Mouse (Mus musculus) telencephalon, adult 2 months (tissue): ENCODE measurements at regions not wholly inside any gene's neighbourhood (a gene's known extent, or its start where the extent isn't known, plus 50 kb on each side); places are given as distances from the start of the nearest gene placed in this dataset.
A peak's percentile ranks its signal among the peaks of the same experiment; 100 is the strongest.
"Not testable (repeated sequence)": the region's sequence is repeated elsewhere in the genome, so short reads cannot be mapped to it uniquely, and the experiment has no call there.

Experiments
- DNase-seq: peaks from one replicate; pipeline ENCODE4 v3.0.0-alpha.2; 2011; ENCODE audit warnings: low read depth, low spot score

DNA sequence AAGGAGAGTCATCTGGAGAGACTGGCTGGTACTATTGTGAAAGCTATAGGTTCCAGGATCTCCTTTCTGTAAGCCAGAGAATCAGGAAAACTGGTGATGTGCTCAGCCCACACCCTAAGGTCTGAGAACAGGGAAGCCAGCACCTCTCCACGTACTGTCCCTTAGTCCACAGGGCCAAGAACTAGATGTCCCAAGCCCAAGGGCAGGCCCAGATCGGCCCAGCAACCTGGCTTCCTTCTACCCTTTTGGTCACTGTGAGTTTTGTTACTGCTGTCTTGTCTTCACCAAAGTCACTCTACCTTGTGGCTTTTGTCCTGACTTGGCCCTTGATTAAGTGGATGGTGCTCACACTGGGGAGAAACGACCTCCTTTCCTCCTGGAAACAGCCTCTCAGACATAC, 107.8 kb upstream of the Spata13 start:
- no peak for DNase-seq

- peak; percentile 32 for DNase-seq
Measured at GRCm38 (mm10) chr14:60526832-60527231, 107.0 kb upstream of the Spata13 start.

- DNase-seq: no peak
Measured at GRCm38 (mm10) chr14:60527951-60528350, 105.8 kb upstream of the Spata13 start.

- no peak for DNase-seq
Measured at GRCm38 (mm10) chr14:60528520-60528919, 105.3 kb upstream of the Spata13 start.

DNA sequence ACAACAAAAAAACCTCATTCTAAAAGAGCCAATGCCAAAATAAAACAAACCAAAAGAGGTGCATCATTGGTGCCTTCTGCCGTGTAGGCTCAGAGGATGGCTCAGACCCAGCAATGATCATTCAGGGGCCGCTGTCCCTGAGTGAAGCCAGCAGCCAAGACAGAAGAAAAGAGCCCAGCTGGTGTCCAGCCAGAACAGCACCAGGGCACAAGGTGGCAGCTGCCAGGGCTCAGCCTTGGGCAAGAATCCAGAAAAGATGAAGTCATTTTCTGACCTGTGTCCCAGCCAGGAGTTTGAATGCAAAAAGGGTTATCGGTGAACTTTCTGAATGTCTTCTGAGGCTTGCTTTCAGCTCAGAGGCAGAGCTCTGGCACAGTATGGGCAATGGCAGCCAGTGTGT, 104.8 kb upstream of the Spata13 start:
- DNase-seq: no peak

- no peak for DNase-seq
Measured at GRCm38 (mm10) chr14:60529646-60530347, 104.0 kb upstream of the Spata13 start.

DNA sequence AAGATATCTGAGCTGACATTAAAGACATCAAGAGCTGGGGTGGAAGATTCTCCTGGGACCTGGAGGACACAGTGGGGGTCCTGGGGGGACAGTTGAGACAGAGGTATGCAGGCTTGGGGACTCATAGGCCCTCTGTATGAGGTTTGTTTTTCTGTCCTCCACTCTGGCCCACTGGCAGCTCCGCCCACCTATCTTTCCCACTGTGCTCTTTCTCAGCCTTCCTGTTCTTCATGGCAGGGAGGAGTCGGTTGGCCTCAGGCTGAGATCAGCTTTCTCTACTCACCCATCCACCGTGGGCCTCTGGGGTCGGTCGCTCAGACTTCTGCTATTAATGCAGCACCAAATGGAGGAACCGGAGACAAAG, 103.5 kb upstream of the Spata13 start:
- DNase-seq: no peak

DNA sequence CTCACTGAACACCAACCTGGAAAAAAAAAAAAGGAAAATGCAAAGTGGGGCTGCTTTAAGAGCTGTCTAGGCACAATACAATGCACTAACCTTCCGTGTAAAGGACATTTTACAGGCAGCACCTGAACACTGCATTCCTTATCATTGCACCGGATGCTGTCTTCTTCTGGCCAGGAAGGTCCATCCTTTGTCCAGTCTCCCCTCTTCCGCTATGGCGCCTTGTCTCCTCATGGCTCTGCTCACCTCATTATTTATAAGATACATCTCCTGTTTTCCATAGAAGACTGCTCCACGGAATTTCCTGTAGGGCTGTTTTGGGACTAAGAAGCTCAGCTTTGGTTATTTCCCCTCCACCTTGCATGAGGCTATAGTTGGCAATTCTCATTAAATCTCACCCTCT, 102.8 kb upstream of the Spata13 start:
- no peak for DNase-seq

- no peak for DNase-seq
Measured at GRCm38 (mm10) chr14:60531766-60532165, 102.0 kb upstream of the Spata13 start.

GRCm38 (mm10) chr14:60533452-60534224, 100.2 kb upstream of the Spata13 start:
- DNase-seq: no peak

- no peak for DNase-seq
Measured at GRCm38 (mm10) chr14:60539040-60539439, 94.8 kb upstream of the Spata13 start.

GRCm38 (mm10) chr14:60540111-60540510, 93.7 kb upstream of the Spata13 start:
- no peak for DNase-seq

DNA sequence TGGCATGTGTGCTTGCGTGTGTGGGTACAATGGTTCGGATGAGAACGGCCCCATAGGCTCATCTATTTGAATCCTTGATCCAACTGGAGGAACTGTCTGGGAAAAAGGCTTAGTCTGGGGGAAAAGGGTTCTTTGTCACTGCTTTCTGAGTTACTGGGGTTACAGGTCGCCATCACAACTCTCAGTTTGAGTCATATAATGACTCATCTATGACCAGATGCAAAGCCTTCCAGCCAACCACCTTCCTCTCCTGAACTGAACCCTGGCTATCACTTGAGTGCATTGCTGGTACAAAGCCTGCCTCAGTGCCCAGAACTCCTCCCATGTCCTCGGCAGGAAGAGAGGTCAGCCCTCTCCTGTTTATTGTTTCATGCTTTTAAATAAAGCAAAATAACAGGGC, 92.2 kb upstream of the Spata13 start:
- no peak for DNase-seq

DNA sequence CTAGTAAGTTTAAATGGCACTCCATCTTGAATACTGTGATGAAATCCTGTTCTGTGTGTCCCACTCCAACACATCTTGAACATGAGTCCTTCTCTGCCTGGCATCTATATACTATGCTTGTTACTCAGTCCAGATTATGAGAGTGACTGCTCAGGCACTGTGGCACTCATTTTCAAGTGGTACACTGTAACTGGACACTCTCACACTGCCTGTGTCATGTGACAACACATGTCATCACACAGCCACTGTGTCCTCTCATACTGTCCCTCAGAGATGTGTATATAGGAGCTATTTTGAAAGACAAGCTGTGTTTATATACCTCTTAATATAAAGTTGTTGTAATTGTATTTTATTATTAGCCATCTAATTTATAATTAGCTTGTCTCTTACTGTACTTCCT, 89.0 kb upstream of the Spata13 start:
- DNase-seq: no peak

GRCm38 (mm10) chr14:60554222-60554740, 79.5 kb upstream of the Spata13 start:
- peak; percentile 93 for DNase-seq

GRCm38 (mm10) chr14:60556541-60556940, 77.3 kb upstream of the Spata13 start:
- no peak for DNase-seq

- DNase-seq: no peak
Measured at GRCm38 (mm10) chr14:60557020-60557419, 76.8 kb upstream of the Spata13 start.

GRCm38 (mm10) chr14:60559376-60559775, 74.4 kb upstream of the Spata13 start:
- no peak for DNase-seq

- no peak for DNase-seq
Measured at GRCm38 (mm10) chr14:60559826-60560529, 73.8 kb upstream of the Spata13 start.

- DNase-seq: no peak
Measured at GRCm38 (mm10) chr14:60576281-60576680, 57.5 kb upstream of the Spata13 start.

DNA sequence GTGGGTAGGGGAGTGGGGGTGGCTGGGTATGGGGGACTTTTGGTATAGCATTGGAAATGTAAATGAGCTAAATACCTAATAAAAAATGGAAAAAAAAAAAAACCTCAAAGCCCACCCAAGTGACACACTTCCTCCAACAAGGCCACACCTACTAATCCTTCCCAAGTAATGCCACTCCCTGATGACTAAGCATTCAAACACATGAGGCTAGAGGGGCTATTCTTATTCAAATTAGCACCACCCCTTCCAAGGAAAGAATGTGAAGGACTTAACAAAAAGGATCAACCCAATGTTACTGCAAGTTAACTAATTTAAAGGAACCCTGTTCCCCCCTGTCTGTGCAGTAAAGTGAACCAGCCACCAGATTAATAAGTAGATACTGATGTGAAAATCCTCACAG, 53.7 kb upstream of the Spata13 start:
- not testable (repeated sequence) for DNase-seq
